Mouse (Mus musculus) intestine, embryonic 15.5 days (tissue): ENCODE data around the gene Hsf2bp. TPM values are rescaled to one million over a fixed set of nuclear protein-coding genes. Genes with fewer than 3 reads are reported as not detected.

Experiments
- ATAC-seq: fragments of 200-750 bp; cut with Nextera tagmentation; 2 replicates; pipeline ENCODE4 v1.8.0; 2017; ENCODE audit warnings: moderate TSS enrichment, moderate library complexity
- H3K27ac ChIP-seq: fragments of 300-500 bp; sonication (generic); 2 replicates; pipeline ENCODE4 v1.5.1; 2015; ENCODE audit warnings: mild to moderate bottlenecking, inconsistent platforms
- H3K27me3 ChIP-seq: fragments of 300-500 bp; sonication (generic); replicated peaks from 2 replicates; pipeline ENCODE4 v1.6.1; 2015; ENCODE audit warnings: inconsistent platforms
- H3K36me3 ChIP-seq: fragments of 300-500 bp; sonication (generic); 2 replicates; pipeline ENCODE4 v1.6.1; 2015; ENCODE audit warnings: inconsistent platforms
- H3K4me1 ChIP-seq: fragments of 300-500 bp; sonication (generic); replicated peaks from 2 replicates; pipeline ENCODE4 v1.6.1; 2015; ENCODE audit warnings: inconsistent platforms
- H3K4me2 ChIP-seq: fragments of 300-500 bp; sonication (generic); replicated peaks from 2 replicates; pipeline ENCODE4 v1.6.1; 2015; ENCODE audit warnings: mild to moderate bottlenecking, inconsistent platforms
- H3K4me3 ChIP-seq: fragments of 300-500 bp; sonication (generic); replicated peaks from 2 replicates; pipeline ENCODE4 v1.5.1; 2015; ENCODE audit warnings: inconsistent platforms
- H3K9ac ChIP-seq: fragments of 300-500 bp; sonication (generic); 2 replicates; pipeline ENCODE4 v1.6.1; 2015; ENCODE audit warnings: inconsistent platforms
- H3K9me3 ChIP-seq: fragments of 300-500 bp; sonication (generic); 2 replicates; pipeline ENCODE4 v1.6.1; 2016; ENCODE audit warnings: inconsistent platforms
- WGBS: fragments of 180-500 bp; shearing (Covaris S2); methylation state at CpG from one replicate; pipeline ENCODE4 v1.1.7; 2015; 5-methylcytosine and 5-hydroxymethylcytosine counted together
- polyA plus RNA-seq: library from polyadenylated mRNA; unstranded; fragments of >200 nt; fragmentation: Nextera tagmentation; extraction: Ambion mirVana; gene quantifications from 2 replicates; pipeline ENCODE4 v1.2.1, GENCODE M21; 2015

The Hsf2bp gene
- polyA plus RNA-seq, 1 experiment from 2014 or later: 0.33 TPM

DNA sequence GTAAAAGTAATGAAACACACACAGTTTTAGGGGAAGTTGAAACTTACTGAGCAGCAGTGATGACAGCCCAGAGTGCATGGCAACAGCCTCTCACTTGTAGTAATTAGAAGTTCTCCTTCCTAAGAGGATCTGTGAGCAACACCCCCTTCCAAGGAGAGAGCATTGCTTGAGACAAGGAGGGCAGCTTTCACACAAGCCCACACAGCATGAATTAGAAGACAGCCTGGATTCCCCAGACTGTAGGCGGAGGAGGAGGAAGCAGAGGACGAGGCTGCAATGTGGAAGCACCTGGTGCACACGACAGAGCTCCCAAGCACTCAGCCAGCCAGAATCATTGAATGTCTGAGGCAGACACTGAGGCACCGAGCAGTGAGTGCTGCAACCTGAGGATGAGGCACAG lies 39.8 kb downstream of the Hsf2bp start:
- Histone ChIP-seq H3K9me3 (no peaks in the 10 kb centered on the region), H3K27me3 (no peaks in the 10 kb centered on the region), H3K36me3 (no peaks in the 10 kb centered on the region), H3K4me3 (no peak overlapping the region), H3K9ac (no peak overlapping the region), H3K4me1 (peaks cover 6% of the 10 kb centered on the region; the same call in 1 of the 2 replicates), H3K27ac (0 out of 2 replicates have a peak overlapping the region, but pooled peaks have one; percentile 0), H3K4me2 (no peak overlapping the region)
- ATAC-seq: peak; percentile 36
- 77% methylated on average over 4 of the region's 4 CpGs for WGBS

DNA sequence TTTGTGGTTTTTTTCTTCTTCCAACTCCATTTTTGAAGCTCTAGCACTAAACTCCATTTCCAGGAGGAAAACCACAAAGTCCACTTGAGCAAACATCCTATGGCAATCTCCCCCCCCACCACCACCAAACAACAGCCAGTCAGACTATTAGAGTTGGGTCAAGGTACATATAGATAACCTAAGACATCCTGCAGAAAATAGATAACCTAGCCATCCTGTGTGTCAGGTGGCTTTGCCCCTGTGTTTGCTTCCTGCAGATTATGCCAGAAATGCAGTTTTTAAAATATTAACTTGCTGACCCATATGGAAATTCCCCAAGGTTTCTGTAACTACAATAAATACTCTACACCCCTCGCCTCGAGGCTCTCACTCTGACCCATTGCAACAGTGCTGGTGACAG lies 40.4 kb downstream of the Hsf2bp start:
- peak; percentile 81 for ATAC-seq
- WGBS: 46% methylated on average over 2 of the region's 2 CpGs
- no peaks in the 10 kb centered on the region for H3K9me3 ChIP-seq
- H3K4me3 ChIP-seq: no peak overlapping the region
- H3K36me3 ChIP-seq: no peaks in the 10 kb centered on the region
- H3K4me2 ChIP-seq: no peak overlapping the region
- no peak overlapping the region for H3K9ac ChIP-seq
- 0 out of 2 replicates have a peak overlapping the region, but pooled peaks have one; percentile 0 for H3K27ac ChIP-seq
- peaks cover 6% of the 10 kb centered on the region; the same call in 1 of the 2 replicates for H3K4me1 ChIP-seq
- H3K27me3 ChIP-seq: no peaks in the 10 kb centered on the region

DNA sequence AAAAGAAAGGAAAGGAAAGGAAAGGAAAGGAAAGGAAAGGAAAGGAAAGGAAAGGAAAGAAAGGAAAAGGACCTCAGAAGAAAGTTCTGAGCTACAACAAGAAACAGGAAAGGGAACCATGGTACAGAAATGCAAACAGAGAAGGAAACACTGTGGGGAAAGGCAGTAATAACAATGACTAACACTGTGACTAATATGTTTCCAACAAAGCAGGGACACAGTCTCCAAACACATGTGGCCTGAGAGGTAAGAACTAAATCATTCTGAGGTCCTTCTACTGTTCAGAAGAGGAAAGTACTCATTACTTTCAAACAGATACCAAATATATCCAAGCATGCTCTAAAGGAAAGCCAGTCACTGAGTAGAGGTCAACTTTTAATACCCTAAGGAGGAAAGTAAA lies 42.0 kb downstream of the Hsf2bp start:
- Histone ChIP-seq H3K4me2 (no peak overlapping the region), H3K9ac (no peak overlapping the region), H3K4me1 (peaks cover 6% of the 10 kb centered on the region; the same call in 1 of the 2 replicates), H3K4me3 (no peak overlapping the region), H3K9me3 (no peaks in the 10 kb centered on the region), H3K36me3 (no peaks in the 10 kb centered on the region), H3K27me3 (no peaks in the 10 kb centered on the region), H3K27ac (no peak overlapping the region)
- no peak for ATAC-seq

DNA sequence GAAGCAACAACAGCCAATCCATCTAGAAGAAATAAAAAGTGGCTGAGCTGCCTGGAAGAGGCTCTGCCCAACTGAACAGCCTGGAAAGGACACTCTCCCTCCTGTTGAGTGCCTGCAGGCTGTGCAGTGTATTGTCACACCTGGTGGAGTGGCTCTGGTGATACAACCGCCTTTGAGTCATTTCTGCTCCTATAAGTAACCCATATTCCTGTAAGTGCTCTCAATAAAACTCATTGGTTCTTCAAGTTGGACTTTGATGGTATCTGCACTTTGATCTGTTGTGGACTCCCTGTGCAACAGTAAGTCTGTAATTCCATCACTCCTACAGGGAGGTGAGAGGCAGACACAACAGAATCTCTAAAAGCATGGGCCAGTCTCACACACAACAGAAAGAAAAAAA lies 42.8 kb downstream of the Hsf2bp start:
- 61% methylated on average over 1 of the region's 1 CpGs for WGBS
- no peak overlapping the region for H3K4me2 ChIP-seq
- ATAC-seq: peak; percentile 52

DNA sequence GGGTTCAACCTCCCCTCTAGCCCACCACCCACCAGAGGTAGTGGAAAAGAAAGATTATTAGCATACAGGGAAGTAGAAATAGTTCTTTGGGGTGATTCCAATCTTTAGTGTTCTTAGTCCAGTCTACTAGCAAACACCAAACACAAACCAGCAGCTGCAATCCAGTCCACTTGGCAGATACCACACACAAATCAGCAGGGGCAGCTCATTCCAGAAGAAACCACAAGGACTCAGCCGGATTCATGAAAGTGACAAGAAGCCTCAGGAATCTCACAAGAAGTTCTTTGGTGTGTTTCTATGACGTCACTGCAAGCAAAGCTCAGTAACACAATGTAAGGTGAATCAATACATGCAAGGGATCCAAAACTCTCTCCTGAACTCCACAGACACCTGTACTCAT lies 44.1 kb downstream of the Hsf2bp start:
- Histone ChIP-seq H3K27me3 (no peaks in the 10 kb centered on the region), H3K27ac (no peak overlapping the region), H3K9ac (no peak overlapping the region), H3K9me3 (no peaks in the 10 kb centered on the region), H3K4me3 (no peak overlapping the region), H3K4me2 (no peak overlapping the region), H3K4me1 (peaks cover 6% of the 10 kb centered on the region; the same call in 1 of the 2 replicates), H3K36me3 (no peaks in the 10 kb centered on the region)
- ATAC-seq: no peak
- WGBS: 69% methylated on average over 2 of the region's 2 CpGs

More for the DNA sequence above, 42.8 kb downstream of the Hsf2bp start:
- H3K27ac ChIP-seq: no peak overlapping the region
- H3K9ac ChIP-seq: no peak overlapping the region
- no peak overlapping the region for H3K4me3 ChIP-seq
- H3K36me3 ChIP-seq: no peaks in the 10 kb centered on the region
- H3K4me1 ChIP-seq: peaks cover 6% of the 10 kb centered on the region; the same call in 1 of the 2 replicates
- H3K9me3 ChIP-seq: no peaks in the 10 kb centered on the region
- H3K27me3 ChIP-seq: no peaks in the 10 kb centered on the region

DNA sequence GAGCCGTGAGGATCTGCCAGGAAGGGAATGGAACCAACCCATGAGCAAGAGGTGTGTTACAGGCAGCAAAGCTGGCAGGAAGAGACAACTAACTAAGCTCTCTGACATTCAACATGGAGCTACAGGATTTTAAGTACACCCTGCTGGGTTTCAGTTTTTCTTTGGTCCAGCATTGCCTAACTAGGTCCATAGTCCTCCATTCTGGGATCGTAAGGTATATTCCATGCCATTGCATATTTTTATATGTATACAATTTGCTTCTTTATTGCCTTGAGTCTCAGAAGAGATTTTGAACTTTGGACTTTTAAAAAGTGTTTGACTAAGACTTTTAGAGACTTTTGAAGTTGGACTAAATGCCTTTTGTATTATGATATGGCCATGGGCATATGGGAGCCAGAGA lies 47.1 kb downstream of the Hsf2bp start:
- H3K4me3 ChIP-seq: no peak overlapping the region
- no peaks in the 10 kb centered on the region for H3K9me3 ChIP-seq
- H3K4me2 ChIP-seq: no peak overlapping the region
- 60% methylated on average over 2 of the region's 2 CpGs for WGBS
- no peak overlapping the region for H3K9ac ChIP-seq
- H3K36me3 ChIP-seq: no peaks in the 10 kb centered on the region
- ATAC-seq: peak; percentile 76
- H3K27ac ChIP-seq: 0 out of 2 replicates have a peak overlapping the region, but pooled peaks have one; percentile 18
- H3K27me3 ChIP-seq: no peaks in the 10 kb centered on the region
- peaks cover 6% of the 10 kb centered on the region; the same call in 1 of the 2 replicates for H3K4me1 ChIP-seq

DNA sequence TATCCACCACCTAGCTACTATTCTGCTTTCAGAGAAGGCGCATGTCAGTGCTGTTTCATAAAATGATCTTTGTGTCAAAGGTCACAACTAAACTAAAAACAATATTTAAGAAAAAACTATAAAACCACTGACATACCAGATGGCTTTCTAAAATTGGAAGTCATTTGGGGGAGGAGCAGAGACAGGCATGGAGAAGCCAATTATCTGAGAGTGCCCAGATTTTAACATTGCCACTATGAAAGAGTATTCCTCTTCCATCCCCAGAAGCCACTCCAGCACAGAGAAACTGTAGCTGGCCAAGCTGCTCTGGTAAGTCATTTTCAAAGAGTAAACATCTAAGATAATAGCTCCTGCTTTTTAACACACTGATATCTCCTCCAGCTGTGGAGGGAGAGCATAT lies 49.2 kb downstream of the Hsf2bp start:
- ATAC-seq: no peak
- no peaks in the 10 kb centered on the region for H3K27me3 ChIP-seq
- H3K27ac ChIP-seq: no peak overlapping the region
- H3K4me3 ChIP-seq: no peak overlapping the region
- H3K9me3 ChIP-seq: no peaks in the 10 kb centered on the region
- 0 out of 2 replicates have a peak, but pooled peaks cover 4% of the 10 kb centered on the region for H3K4me1 ChIP-seq
- WGBS: 76% methylated on average over 1 of the region's 1 CpGs
- H3K9ac ChIP-seq: no peak overlapping the region
- H3K4me2 ChIP-seq: no peak overlapping the region
- H3K36me3 ChIP-seq: no peaks in the 10 kb centered on the region

DNA sequence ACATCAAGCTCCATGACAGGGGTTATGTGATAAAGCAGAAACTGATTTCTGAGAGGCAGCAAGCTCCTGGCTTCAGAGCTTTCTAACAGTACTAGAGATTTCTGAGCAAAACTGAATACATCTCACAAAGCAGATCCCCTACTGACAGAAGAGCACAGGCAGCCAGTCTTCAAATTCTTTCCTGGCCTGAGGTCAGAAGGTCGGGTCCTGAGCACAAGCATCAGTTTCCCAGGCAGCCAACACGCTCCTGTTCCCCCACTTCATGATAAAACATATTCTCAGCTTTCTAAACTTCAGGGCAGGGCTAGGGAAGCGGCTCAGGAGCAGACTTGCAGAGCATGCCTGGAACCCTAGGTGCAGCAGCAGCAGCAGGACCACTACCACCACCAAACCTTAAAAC lies 52.7 kb downstream of the Hsf2bp start:
- 54% methylated on average over 3 of the region's 3 CpGs for WGBS
- Histone ChIP-seq H3K27me3 (no peaks in the 10 kb centered on the region), H3K4me3 (no peak overlapping the region), H3K27ac (no peak overlapping the region), H3K4me1 (0 out of 2 replicates have a peak, but pooled peaks cover 4% of the 10 kb centered on the region), H3K9me3 (no peaks in the 10 kb centered on the region), H3K36me3 (no peaks in the 10 kb centered on the region), H3K9ac (no peak overlapping the region), H3K4me2 (no peak overlapping the region)
- ATAC-seq: no peak

DNA sequence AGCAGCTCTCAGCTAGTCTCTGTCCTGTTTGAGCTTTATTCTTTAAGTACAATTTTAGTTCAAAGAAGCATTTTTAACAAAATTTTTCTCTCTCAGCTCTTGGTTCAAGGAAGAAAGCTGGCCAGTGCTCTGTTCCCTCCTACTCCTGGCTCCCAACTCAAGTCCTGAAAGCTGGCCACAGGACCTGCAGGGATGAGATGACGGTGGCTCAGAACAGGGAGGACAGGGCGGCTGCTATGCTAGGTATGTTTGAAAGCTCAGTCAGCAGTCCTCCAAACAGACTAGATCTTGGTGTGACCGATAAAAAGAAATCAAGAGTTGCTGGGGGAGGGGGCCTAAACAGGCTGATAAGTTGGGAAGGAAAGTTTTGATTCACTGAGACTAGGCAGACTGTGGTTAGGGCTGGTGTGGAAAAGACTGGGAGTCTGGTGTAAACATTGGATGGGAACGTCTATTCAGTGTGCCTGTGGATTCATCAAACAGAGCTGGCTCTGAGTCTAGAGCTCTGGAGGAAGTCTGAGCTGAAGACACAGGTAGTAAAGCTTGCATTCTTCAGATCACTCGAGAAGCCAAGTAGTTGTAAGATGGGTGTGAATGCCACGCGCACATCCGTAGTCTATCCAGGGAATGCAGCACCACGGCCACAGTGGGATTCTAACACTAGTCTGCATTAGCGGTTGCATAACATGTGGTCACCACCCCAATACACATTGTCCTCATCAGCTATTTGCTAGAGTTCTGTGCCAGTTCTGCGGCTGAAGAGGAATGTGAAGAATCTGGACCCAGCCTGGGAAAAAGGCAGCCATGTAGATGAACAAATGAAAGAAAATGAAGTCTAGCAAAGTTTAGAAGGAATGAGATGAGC lies 53.6 kb downstream of the Hsf2bp start:
- no peak for ATAC-seq
- Histone ChIP-seq H3K4me2 (no peak overlapping the region), H3K36me3 (no peaks in the 10 kb centered on the region), H3K27me3 (no peaks in the 10 kb centered on the region), H3K4me3 (no peak overlapping the region), H3K4me1 (0 out of 2 replicates have a peak, but pooled peaks cover 4% of the 10 kb centered on the region), H3K27ac (no peak overlapping the region; the same call in 1 of the 2 replicates), H3K9me3 (no peaks in the 10 kb centered on the region), H3K9ac (no peak overlapping the region)
- 64% methylated on average over 11 of the region's 11 CpGs for WGBS

DNA sequence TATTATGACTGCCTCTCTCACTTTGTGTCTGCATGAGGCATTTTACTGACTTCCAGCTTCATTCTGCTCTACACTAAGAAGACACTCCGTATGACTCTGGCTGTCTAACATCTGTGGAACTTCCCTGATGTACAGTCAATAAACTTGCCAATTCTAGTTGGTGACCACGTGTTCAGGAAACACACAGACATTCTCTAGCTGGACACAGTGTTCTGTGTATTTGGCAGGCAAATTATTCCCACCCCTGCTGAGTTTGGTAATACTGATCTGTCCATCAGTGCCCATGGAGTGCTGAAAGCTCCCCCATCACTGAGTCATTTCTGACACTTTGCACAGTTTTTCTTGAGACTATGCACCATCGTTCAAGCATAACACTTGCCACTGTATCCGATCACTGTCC lies 56.3 kb downstream of the Hsf2bp start:
- 77% methylated on average over 4 of the region's 4 CpGs for WGBS
- Histone ChIP-seq H3K27ac (no peak overlapping the region), H3K36me3 (no peaks in the 10 kb centered on the region), H3K9ac (no peak overlapping the region), H3K4me1 (0 out of 2 replicates have a peak, but pooled peaks cover 4% of the 10 kb centered on the region), H3K27me3 (no peaks in the 10 kb centered on the region), H3K9me3 (no peaks in the 10 kb centered on the region), H3K4me3 (no peak overlapping the region), H3K4me2 (no peak overlapping the region)
- ATAC-seq: no peak

DNA sequence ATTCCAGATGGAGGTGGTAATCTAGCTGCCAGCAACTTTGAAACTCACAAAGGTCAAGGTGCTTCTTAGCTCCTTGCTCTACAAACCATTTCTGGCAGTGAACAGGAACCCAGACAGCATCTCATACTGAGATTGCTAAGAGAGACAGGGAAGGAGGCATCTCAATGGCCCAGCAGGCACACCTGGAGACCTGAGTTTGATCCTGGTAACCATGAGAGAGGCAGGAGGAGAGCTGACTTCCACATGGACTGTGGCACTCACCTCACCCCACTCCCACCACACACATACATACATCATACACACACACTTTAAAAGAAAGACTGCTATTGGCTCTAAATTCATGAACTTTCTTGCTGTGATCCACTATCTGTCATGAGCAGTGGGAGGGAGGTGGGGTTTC lies 59.0 kb downstream of the Hsf2bp start:
- no peak for ATAC-seq
- Histone ChIP-seq H3K4me3 (no peak overlapping the region), H3K9ac (no peak overlapping the region), H3K4me1 (no peaks in the 10 kb centered on the region), H3K4me2 (no peak overlapping the region), H3K27me3 (no peaks in the 10 kb centered on the region), H3K36me3 (no peaks in the 10 kb centered on the region), H3K9me3 (no peaks in the 10 kb centered on the region), H3K27ac (no peak overlapping the region)

DNA sequence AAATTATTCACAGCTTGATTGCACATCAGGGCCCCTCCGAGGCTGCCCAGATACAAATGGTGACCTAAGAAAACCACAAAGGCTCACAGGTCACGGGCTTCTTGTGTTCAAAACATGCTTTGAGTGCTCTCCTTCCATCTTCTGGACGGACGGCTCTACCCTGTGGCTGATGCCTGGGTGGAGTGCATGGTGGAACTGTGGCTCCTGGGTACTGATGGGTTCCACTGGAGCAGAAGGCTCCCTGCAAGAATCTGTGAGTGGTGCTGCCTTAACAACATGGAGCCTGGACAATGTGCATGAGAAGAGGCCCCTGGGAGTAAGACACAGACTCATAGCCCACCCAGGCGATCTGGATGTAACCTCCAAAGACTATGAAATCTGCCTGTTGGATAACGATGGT lies 59.6 kb downstream of the Hsf2bp start:
- Histone ChIP-seq H3K4me1 (no peaks in the 10 kb centered on the region), H3K4me3 (no peak overlapping the region), H3K4me2 (no peak overlapping the region), H3K27me3 (no peaks in the 10 kb centered on the region), H3K9me3 (no peaks in the 10 kb centered on the region), H3K27ac (no peak overlapping the region), H3K9ac (no peak overlapping the region), H3K36me3 (no peaks in the 10 kb centered on the region)
- no peak for ATAC-seq
- WGBS: 85% methylated on average over 6 of the region's 6 CpGs

DNA sequence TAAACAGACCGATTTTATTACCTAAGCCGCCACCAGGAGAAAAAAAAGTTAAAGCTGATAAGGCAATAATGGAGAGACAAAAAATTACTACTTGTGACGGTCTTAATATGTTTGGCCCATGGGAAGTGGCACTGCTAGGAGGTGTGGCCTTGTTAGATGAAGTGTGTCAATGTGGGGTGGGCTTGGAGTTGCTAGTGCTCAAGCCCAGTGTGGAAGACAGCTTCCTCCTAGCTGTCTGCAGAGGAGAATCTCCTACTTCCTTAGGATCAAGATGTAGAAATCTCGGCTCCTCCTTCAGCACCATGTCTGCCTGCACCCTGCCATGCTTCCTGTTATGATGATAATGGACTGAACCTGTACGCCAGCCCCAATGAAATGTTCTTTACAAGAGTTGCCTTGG lies 61.5 kb downstream of the Hsf2bp start:
- no peaks in the 10 kb centered on the region for H3K4me1 ChIP-seq
- H3K27me3 ChIP-seq: no peaks in the 10 kb centered on the region
- H3K9ac ChIP-seq: no peak overlapping the region
- H3K9me3 ChIP-seq: no peaks in the 10 kb centered on the region
- ATAC-seq: no peak
- no peak overlapping the region for H3K4me2 ChIP-seq
- 55% methylated on average over 5 of the region's 5 CpGs for WGBS
- H3K36me3 ChIP-seq: no peaks in the 10 kb centered on the region
- H3K4me3 ChIP-seq: no peak overlapping the region
- no peak overlapping the region for H3K27ac ChIP-seq
